Mouse (Mus musculus): ENCODE results near the gene Cybrd1. TPM values are rescaled to one million over a fixed set of nuclear protein-coding genes. Genes with fewer than 3 reads are reported as not detected.

The Cybrd1 gene
- polyA plus RNA-seq, 1 experiment, result 0.85 TPM

DNA sequence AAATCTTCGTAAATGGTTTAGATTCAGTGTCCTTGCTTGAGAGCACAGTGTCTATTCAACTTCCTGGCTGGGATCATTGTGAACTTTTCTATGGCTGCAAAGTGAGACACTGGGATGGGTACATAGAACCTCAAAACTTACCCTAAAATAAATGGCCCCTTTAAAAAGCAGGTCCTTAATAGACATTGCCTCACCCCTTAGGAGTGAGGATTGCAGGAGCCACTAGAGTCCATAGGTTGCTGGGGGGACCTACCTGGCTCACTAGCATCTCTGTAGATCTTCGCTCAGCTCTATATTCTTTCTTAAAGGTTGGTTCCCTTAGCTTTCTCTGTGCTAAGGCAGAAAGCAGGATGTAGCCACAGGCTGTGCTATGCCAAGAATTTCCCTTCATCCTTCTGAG, 12.6 kb downstream of the Cybrd1 start:
- TF ChIP-seq CTCF (IDR thresholded peaks at IDR 0.05; ENCODE audit: low read depth, low read length) (no peak), EP300 (IDR thresholded peaks at IDR 0.05; ENCODE audit: insufficient read depth, low read depth, low read length) (no peak), POLR2A (IDR thresholded peaks at IDR 0.05; ENCODE audit: insufficient read depth, low read length) (no peak)
- H3K36me3 ChIP-seq (ENCODE audit: control insufficient read depth, insufficient read depth, low read length, poor library complexity, severe bottlenecking), result no peaks in the 10 kb centered on the region
- no peaks in the 10 kb centered on the region for H3K27me3 ChIP-seq (ENCODE audit: control insufficient read depth, insufficient read depth, low read length, poor library complexity, severe bottlenecking)
- no peaks in the 10 kb centered on the region for H3K4me1 ChIP-seq (ENCODE audit: control insufficient read depth, insufficient read depth, low read length)
- H3K4me3 ChIP-seq (ENCODE audit: low read depth, low read length), result no peak overlapping the region
- no peaks in the 10 kb centered on the region for H3K9me3 ChIP-seq (replicated peaks; ENCODE audit: control insufficient read depth, insufficient read depth, low read length, poor library complexity, severe bottlenecking)
- no peak overlapping the region for H3K27ac ChIP-seq (ENCODE audit: insufficient read depth, low read length)
- H3K9ac ChIP-seq (ENCODE audit: low read depth, poor library complexity, severe bottlenecking), result no peak overlapping the region

DNA sequence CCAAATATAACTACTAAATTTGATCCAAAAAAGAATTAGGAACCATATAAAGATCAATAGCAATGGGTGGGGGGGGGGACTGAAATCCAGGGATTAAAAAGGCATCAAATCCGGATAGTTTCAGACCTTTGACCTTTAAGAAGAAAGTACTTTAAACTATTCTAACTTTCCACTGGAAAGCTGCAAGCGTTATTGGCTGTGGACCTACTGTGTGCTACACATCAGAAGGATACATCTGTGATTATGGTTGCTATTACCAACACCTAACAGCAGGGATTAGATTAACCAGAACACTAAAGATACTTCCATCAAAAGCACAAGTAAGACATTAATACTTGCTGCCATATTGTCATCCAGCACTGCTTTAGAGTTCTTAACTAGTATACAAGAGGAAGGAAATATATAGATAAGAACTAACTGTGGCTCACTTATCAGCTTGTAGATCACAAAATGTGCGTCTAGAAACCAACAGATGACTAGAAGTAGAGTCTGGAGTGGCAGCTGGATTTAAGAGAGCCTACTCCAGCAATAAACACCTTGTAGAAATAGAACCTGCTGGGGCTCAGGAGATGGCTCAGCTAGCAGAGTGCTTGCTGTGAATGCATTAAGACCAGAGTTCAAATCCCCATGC, 14.3 kb downstream of the Cybrd1 start:
- Histone ChIP-seq H3K9ac (ENCODE audit: low read depth, poor library complexity, severe bottlenecking) (no peak overlapping the region), H3K4me3 (ENCODE audit: low read depth, low read length) (no peak overlapping the region)
- TF ChIP-seq POLR2A (IDR thresholded peaks at IDR 0.05; ENCODE audit: insufficient read depth, low read length) (no peak), CTCF (IDR thresholded peaks at IDR 0.05; ENCODE audit: low read depth, low read length) (no peak), EP300 (IDR thresholded peaks at IDR 0.05; ENCODE audit: insufficient read depth, low read depth, low read length) (no peak)

DNA sequence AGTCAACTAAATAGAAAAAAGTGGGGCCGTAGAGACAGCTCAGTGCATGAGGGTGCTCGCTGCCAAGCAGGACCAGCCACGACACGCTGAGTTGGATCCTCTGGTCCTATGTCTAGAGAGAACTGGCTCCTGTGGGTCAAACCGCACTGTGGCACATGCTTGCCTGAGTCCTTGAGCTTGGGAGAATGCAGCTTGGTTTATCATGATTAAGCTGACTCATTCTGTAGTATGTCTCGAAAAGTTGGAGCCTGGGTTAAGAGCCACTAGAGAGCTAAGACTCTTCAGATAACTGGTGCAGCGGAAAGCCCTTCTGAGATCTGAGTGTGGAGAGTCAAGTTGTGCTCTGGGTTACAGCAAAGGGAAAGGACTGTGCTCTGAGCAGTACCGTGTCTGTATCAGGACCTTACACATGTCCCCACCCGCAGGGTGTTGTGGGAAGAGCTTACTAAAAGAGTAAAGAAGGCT, 16.4 kb downstream of the Cybrd1 start:
- TF ChIP-seq CTCF (IDR thresholded peaks at IDR 0.05; ENCODE audit: low read depth, low read length) (no peak), POLR2A (IDR thresholded peaks at IDR 0.05; ENCODE audit: insufficient read depth, low read length) (no peak), EP300 (IDR thresholded peaks at IDR 0.05; ENCODE audit: insufficient read depth, low read depth, low read length) (no peak)
- Histone ChIP-seq H3K4me1 (ENCODE audit: control insufficient read depth, insufficient read depth, low read length) (no peaks in the 10 kb centered on the region), H3K27me3 (ENCODE audit: control insufficient read depth, insufficient read depth, low read length, poor library complexity, severe bottlenecking) (no peaks in the 10 kb centered on the region), H3K4me3 (ENCODE audit: low read depth, low read length) (no peak overlapping the region), H3K9ac (ENCODE audit: low read depth, poor library complexity, severe bottlenecking) (no peak overlapping the region), H3K9me3 (replicated peaks; ENCODE audit: control insufficient read depth, insufficient read depth, low read length, poor library complexity, severe bottlenecking) (no peaks in the 10 kb centered on the region), H3K27ac (ENCODE audit: insufficient read depth, low read length) (no peak overlapping the region), H3K36me3 (ENCODE audit: control insufficient read depth, insufficient read depth, low read length, poor library complexity, severe bottlenecking) (no peaks in the 10 kb centered on the region)

More for the DNA sequence above, 14.3 kb downstream of the Cybrd1 start:
- Histone ChIP-seq H3K36me3 (ENCODE audit: control insufficient read depth, insufficient read depth, low read length, poor library complexity, severe bottlenecking) (no peaks in the 10 kb centered on the region), H3K27ac (ENCODE audit: insufficient read depth, low read length) (no peak overlapping the region), H3K27me3 (ENCODE audit: control insufficient read depth, insufficient read depth, low read length, poor library complexity, severe bottlenecking) (no peaks in the 10 kb centered on the region), H3K4me1 (ENCODE audit: control insufficient read depth, insufficient read depth, low read length) (no peaks in the 10 kb centered on the region), H3K9me3 (replicated peaks; ENCODE audit: control insufficient read depth, insufficient read depth, low read length, poor library complexity, severe bottlenecking) (no peaks in the 10 kb centered on the region)

DNA sequence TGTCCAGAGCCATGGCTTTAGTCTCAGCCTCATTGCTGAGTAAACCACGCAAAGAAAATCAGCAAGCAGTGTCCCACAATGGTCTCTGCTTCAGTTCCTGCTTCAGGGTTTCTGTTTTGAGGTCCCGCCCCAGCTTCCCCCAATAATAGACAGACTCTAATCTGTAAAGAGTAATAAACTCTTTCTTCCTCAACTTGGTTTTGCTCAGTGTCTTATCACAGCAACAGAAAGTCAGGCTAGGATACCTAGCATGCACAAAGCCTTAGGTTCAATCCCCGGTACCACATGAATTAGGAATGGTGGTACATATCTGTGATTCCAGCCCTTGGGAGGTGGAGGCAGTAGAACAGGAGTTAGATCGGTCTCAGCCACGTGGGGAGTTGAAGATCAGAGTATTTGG, 17.1 kb downstream of the Cybrd1 start:
- Histone ChIP-seq H3K9ac (ENCODE audit: low read depth, poor library complexity, severe bottlenecking) (no peak overlapping the region), H3K9me3 (replicated peaks; ENCODE audit: control insufficient read depth, insufficient read depth, low read length, poor library complexity, severe bottlenecking) (no peaks in the 10 kb centered on the region), H3K27ac (ENCODE audit: insufficient read depth, low read length) (no peak overlapping the region), H3K4me3 (ENCODE audit: low read depth, low read length) (no peak overlapping the region), H3K36me3 (ENCODE audit: control insufficient read depth, insufficient read depth, low read length, poor library complexity, severe bottlenecking) (no peaks in the 10 kb centered on the region), H3K27me3 (ENCODE audit: control insufficient read depth, insufficient read depth, low read length, poor library complexity, severe bottlenecking) (no peaks in the 10 kb centered on the region), H3K4me1 (ENCODE audit: control insufficient read depth, insufficient read depth, low read length) (no peaks in the 10 kb centered on the region)
- TF ChIP-seq EP300 (IDR thresholded peaks at IDR 0.05; ENCODE audit: insufficient read depth, low read depth, low read length) (no peak), CTCF (IDR thresholded peaks at IDR 0.05; ENCODE audit: low read depth, low read length) (no peak), POLR2A (IDR thresholded peaks at IDR 0.05; ENCODE audit: insufficient read depth, low read length) (no peak)

- Histone ChIP-seq H3K27me3 (ENCODE audit: control insufficient read depth, insufficient read depth, low read length, poor library complexity, severe bottlenecking) (no peaks in the 10 kb centered on the region), H3K9ac (ENCODE audit: low read depth, poor library complexity, severe bottlenecking) (no peak overlapping the region), H3K27ac (ENCODE audit: insufficient read depth, low read length) (no peak overlapping the region), H3K36me3 (ENCODE audit: control insufficient read depth, insufficient read depth, low read length, poor library complexity, severe bottlenecking) (no peaks in the 10 kb centered on the region), H3K4me1 (ENCODE audit: control insufficient read depth, insufficient read depth, low read length) (peaks cover 1% of the 10 kb centered on the region), H3K4me3 (ENCODE audit: low read depth, low read length) (peak overlapping the region; percentile 22), H3K9me3 (replicated peaks; ENCODE audit: control insufficient read depth, insufficient read depth, low read length, poor library complexity, severe bottlenecking) (no peaks in the 10 kb centered on the region)
- TF ChIP-seq EP300 (IDR thresholded peaks at IDR 0.05; ENCODE audit: insufficient read depth, low read depth, low read length) (no peak), CTCF (IDR thresholded peaks at IDR 0.05; ENCODE audit: low read depth, low read length) (no peak), POLR2A (IDR thresholded peaks at IDR 0.05; ENCODE audit: insufficient read depth, low read length) (no peak)
Observed at GRCm38 (mm10) chr2:71140622-71141021, 22.9 kb downstream of the Cybrd1 start.

DNA sequence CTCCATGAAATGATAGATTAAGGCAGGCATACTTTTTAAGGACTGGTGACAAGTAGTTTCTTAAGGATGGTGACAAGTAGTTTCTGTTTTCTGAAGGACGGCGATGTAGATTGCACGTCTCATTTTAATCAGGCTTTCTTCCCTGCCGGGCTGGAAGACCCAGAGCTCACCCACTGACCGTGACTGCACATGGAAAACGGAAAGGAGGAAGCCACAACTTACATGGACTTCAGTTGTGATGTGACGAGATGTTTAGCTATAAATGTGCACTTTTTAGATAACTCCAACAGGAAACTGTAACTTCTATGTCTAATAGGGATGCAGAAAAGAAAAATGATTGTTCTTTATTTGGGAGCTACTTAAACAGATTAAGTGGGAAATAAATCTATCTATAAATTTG, 24.7 kb downstream of the Cybrd1 start:
- H3K27ac ChIP-seq (ENCODE audit: insufficient read depth, low read length), result no peak overlapping the region
- peaks cover 1% of the 10 kb centered on the region for H3K4me1 ChIP-seq (ENCODE audit: control insufficient read depth, insufficient read depth, low read length)
- H3K9ac ChIP-seq (ENCODE audit: low read depth, poor library complexity, severe bottlenecking), result no peak overlapping the region
- no peak overlapping the region for H3K4me3 ChIP-seq (ENCODE audit: low read depth, low read length)
- no peaks in the 10 kb centered on the region for H3K9me3 ChIP-seq (replicated peaks; ENCODE audit: control insufficient read depth, insufficient read depth, low read length, poor library complexity, severe bottlenecking)
- H3K36me3 ChIP-seq (ENCODE audit: control insufficient read depth, insufficient read depth, low read length, poor library complexity, severe bottlenecking), result no peaks in the 10 kb centered on the region
- TF ChIP-seq POLR2A (IDR thresholded peaks at IDR 0.05; ENCODE audit: insufficient read depth, low read length), result no peak
- no peak for TF ChIP-seq EP300 (IDR thresholded peaks at IDR 0.05; ENCODE audit: insufficient read depth, low read depth, low read length)
- TF ChIP-seq CTCF (IDR thresholded peaks at IDR 0.05; ENCODE audit: low read depth, low read length), result no peak
- H3K27me3 ChIP-seq (ENCODE audit: control insufficient read depth, insufficient read depth, low read length, poor library complexity, severe bottlenecking), result no peaks in the 10 kb centered on the region

Data from ES-Bruce4 (cell line).